9 mouse cellular contexts compared by ENCODE assay signal in genomic region chr9:69259382-69259781, GRCm38 (mm10).
DNase-seq lines count a peak whose midpoint lies in the region; ATAC-seq and TF ChIP-seq lines count a peak whose summit lies in the region.
"Had no signal": no experiment of that assay in that cellular context is flagged by ENCODE, and none has a peak within 500 bp of the region (broad histone marks: within the 10 kb centered on the region; RNA-seq: fewer than 3 reads in every experiment).

No protein-coding gene starts in this region.

- DNase-seq in brain, embryonic 14.5 days (ENCODE audit: low read depth), result peak; percentile 74
- DNase-seq in heart, adult 2 months, result peak; percentile 78 to 85
- peak; percentile 80 to 83 for DNase-seq in kidney, adult 8-10 months
- DNase-seq in yolk sac, embryonic 10.5 days (ENCODE audit: low spot score), result peak; percentile 33

- H3K4me3 ChIP-seq in embryonic facial prominence, embryonic 15.5 days (replicated peaks), result no peak overlapping the region
- H3K4me3 ChIP-seq in heart, adult 2 months, result no peak overlapping the region
- no peak overlapping the region for H3K4me3 ChIP-seq in limb, embryonic 15.5 days
- no peak overlapping the region for H3K4me3 ChIP-seq in neural tube, embryonic 14.5 days (ENCODE audit: low read depth, low read length)
- H3K4me3 ChIP-seq: liver, embryonic 15.5 days had no signal

- H3K4me1 ChIP-seq in embryonic facial prominence, embryonic 15.5 days, result 0 out of 2 replicates have a peak, but pooled peaks cover 7% of the 10 kb centered on the region
- H3K4me1 ChIP-seq in heart, adult 2 months (ENCODE audit: control insufficient read depth, insufficient read depth, low read length), result peaks cover 2% of the 10 kb centered on the region
- H3K4me1 ChIP-seq in limb, embryonic 15.5 days, result peaks cover 9% of the 10 kb centered on the region
- no peaks in the 10 kb centered on the region for H3K4me1 ChIP-seq in neural tube, embryonic 14.5 days (ENCODE audit: control insufficient read depth, insufficient read depth, low read length)
- H3K4me1 ChIP-seq: liver, embryonic 15.5 days had no signal

- H3K9ac ChIP-seq in embryonic facial prominence, embryonic 15.5 days, result no peak overlapping the region
- peak overlapping the region; percentile 61 for H3K9ac ChIP-seq in heart, adult 2 months (ENCODE audit: low read depth, low read length)
- no peak overlapping the region for H3K9ac ChIP-seq in limb, embryonic 15.5 days
- H3K9ac ChIP-seq in neural tube, embryonic 14.5 days (replicated peaks; ENCODE audit: low read depth, low read length), result 0 out of 2 replicates have a peak overlapping the region, but pooled peaks have one; percentile 21
- H3K9ac ChIP-seq: liver, embryonic 15.5 days had no signal

- 0 out of 2 replicates have a peak overlapping the region, but pooled peaks have one; percentile 11 for H3K27ac ChIP-seq in embryonic facial prominence, embryonic 15.5 days (replicated peaks)
- peak overlapping the region; percentile 38 for H3K27ac ChIP-seq in heart, adult 2 months
- H3K27ac ChIP-seq in limb, embryonic 15.5 days, result peak overlapping the region; percentile 43
- no peak overlapping the region for H3K27ac ChIP-seq in neural tube, embryonic 14.5 days (ENCODE audit: low read depth, low read length)
- H3K27ac ChIP-seq: liver, embryonic 15.5 days had no signal

- no peak for TF ChIP-seq CTCF in brain, embryonic 14.5 days (IDR thresholded peaks at IDR 0.05; ENCODE audit: borderline replicate concordance, extremely low read depth, insufficient read depth, insufficient read length)
- 0 out of 2 replicates have a peak, but pooled peaks have one; percentile 8 for TF ChIP-seq CTCF in heart, adult 2 months (IDR thresholded peaks at IDR 0.05)

- TF ChIP-seq EP300 in heart, adult 2 months (IDR thresholded peaks at IDR 0.05; ENCODE audit: insufficient read depth, low read depth, low read length), result no peak

- intact Hi-C loops in heart, adult 2 months (cut with DNase I), result no loop called here

- no peaks in the 10 kb centered on the region for H3K27me3 ChIP-seq in embryonic facial prominence, embryonic 15.5 days
- no peaks in the 10 kb centered on the region for H3K27me3 ChIP-seq in heart, adult 2 months (ENCODE audit: control insufficient read depth, insufficient read depth, low read length)
- H3K27me3 ChIP-seq in limb, embryonic 15.5 days, result no peaks in the 10 kb centered on the region
- H3K27me3 ChIP-seq in neural tube, embryonic 14.5 days (ENCODE audit: control insufficient read depth, insufficient read depth, low read length), result no peaks in the 10 kb centered on the region
- H3K27me3 ChIP-seq: liver, embryonic 15.5 days had no signal

- no peaks in the 10 kb centered on the region for H3K79me2 ChIP-seq in heart, adult 2 months (replicated peaks; ENCODE audit: control insufficient read depth, insufficient read depth, low read length)

- no peak for TF ChIP-seq POLR2A in brain, embryonic 14.5 days (IDR thresholded peaks at IDR 0.05; ENCODE audit: borderline replicate concordance, extremely low read depth, insufficient read depth, insufficient read length, poor library complexity, severe bottlenecking)
- TF ChIP-seq POLR2A in heart, adult 2 months (IDR thresholded peaks at IDR 0.05; ENCODE audit: insufficient read depth, low read depth, low read length), result no peak

- ATAC-seq in embryonic facial prominence, embryonic 15.5 days (ENCODE audit: insufficient number of reproducible peaks, low FRiP score, low TSS enrichment, low read depth), result peak; percentile 78
- ATAC-seq in limb, embryonic 15.5 days (ENCODE audit: insufficient number of reproducible peaks, low FRiP score, low TSS enrichment, low read depth), result peak; percentile 85; the same call in 1 of the 2 replicates
- peak; percentile 54; the same call in 1 of the 2 replicates for ATAC-seq in neural tube, embryonic 14.5 days (ENCODE audit: low read depth)
- no peak for ATAC-seq in activated CD4-positive, CD25-positive, alpha-beta regulatory T cell, adult 4 months

- no peaks in the 10 kb centered on the region for H3K9me3 ChIP-seq in embryonic facial prominence, embryonic 15.5 days (replicated peaks)
- no peaks in the 10 kb centered on the region for H3K9me3 ChIP-seq in limb, embryonic 15.5 days
- H3K9me3 ChIP-seq in neural tube, embryonic 14.5 days (ENCODE audit: control insufficient read depth, low read length), result no peaks in the 10 kb centered on the region
- H3K9me3 ChIP-seq: liver, embryonic 15.5 days had no signal

- no peak overlapping the region for H3K4me2 ChIP-seq in embryonic facial prominence, embryonic 15.5 days (replicated peaks)
- H3K4me2 ChIP-seq in limb, embryonic 15.5 days, result 0 out of 2 replicates have a peak overlapping the region, but pooled peaks have one; percentile 8
- no peak overlapping the region for H3K4me2 ChIP-seq in neural tube, embryonic 14.5 days (ENCODE audit: low read depth, low read length)
- H3K4me2 ChIP-seq: liver, embryonic 15.5 days had no signal

- 18% methylated on average over 9 of the region's 9 CpGs for WGBS in embryonic facial prominence, embryonic 15.5 days
- WGBS in heart, adult 2 months, result 11% methylated on average over 9 of the region's 9 CpGs
- WGBS in limb, embryonic 15.5 days, result 10% methylated on average over 9 of the region's 9 CpGs
- WGBS in neural tube, embryonic 14.5 days, result 10% methylated on average over 9 of the region's 9 CpGs

- no peaks in the 10 kb centered on the region for H3K36me3 ChIP-seq in embryonic facial prominence, embryonic 15.5 days
- no peaks in the 10 kb centered on the region for H3K36me3 ChIP-seq in heart, adult 2 months (ENCODE audit: control insufficient read depth, insufficient read depth, low read length)
- no peaks in the 10 kb centered on the region for H3K36me3 ChIP-seq in limb, embryonic 15.5 days
- no peaks in the 10 kb centered on the region for H3K36me3 ChIP-seq in neural tube, embryonic 14.5 days (ENCODE audit: control insufficient read depth, insufficient read depth, low read length)
- H3K36me3 ChIP-seq: liver, embryonic 15.5 days had no signal

Comparison
In these comparisons a context has a peak if more than half of its experiments do, and no peak if none do; other contexts are left out.
1. H3K9ac ChIP-seq: peak in heart, adult 2 months (single experiment) and neural tube, embryonic 14.5 days (single experiment); none in embryonic facial prominence, embryonic 15.5 days (single experiment) and limb, embryonic 15.5 days (single experiment).
2. Peak in every context shown above with its lines, with median percentiles within 50 percentile points of each other: DNase-seq.